Mouse (Mus musculus): ENCODE measurements at regions not wholly inside any gene's neighbourhood (a gene's known extent, or its start where the extent isn't known, plus 50 kb on each side); places are given as distances from the start of the nearest gene placed in this dataset.

DNA sequence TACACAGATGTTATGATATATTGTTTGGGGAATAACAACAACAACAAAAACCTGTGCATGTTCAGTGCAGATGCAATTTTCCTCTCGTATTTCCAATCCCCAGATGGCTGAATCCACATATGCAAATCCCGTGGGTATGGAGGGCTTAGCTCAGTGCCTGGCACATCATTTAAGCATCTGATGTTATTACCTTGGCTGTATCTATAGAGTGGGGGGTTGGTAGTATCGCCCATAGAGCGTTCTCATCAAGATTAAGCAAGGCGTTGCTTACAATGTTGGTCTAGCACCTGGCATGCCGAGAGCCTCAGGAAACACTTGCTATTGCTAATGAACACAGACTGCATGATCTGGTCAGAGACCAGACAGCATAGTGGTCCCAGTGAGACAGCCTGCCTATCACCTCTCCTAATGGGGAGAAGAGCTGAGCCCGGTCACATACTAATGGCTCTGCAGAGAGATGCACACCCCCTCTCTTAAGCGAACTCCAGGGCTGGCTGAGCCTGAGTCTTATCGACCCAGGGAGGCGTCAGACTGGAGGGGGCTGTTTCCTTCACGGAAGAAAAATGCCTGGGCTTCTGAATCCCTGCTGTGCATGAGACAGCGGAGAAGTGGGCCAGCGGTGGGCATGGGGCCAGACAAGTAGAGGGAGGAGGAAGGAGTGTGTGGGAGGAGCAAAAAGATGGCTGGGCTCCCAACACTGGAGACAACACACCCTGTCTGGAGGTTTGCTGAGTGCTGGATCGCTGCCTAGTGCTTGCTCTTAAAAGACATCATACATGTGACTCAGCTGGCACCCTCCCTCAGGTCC lies 190.9 kb upstream of the Ncam1 start:
- TF ChIP-seq NELFE (IDR thresholded peaks at IDR 0.05; ENCODE audit: low read depth, low read length) (no peak), MAX (IDR thresholded peaks at IDR 0.05; ENCODE audit: low read length) (no peak), CTCF (conservative IDR thresholded peaks at IDR 0.05 in 1 of 2, IDR thresholded peaks at IDR 0.05 in 1 of 2; ENCODE audit: low read depth in 2 of 2, low read length in 2 of 2) (no peak), USF1 (IDR thresholded peaks at IDR 0.05; ENCODE audit: low read depth, low read length) (no peak), POLR2A (IDR thresholded peaks at IDR 0.05; ENCODE audit: low read depth, low read length) (no peak), EP300 (IDR thresholded peaks at IDR 0.05; ENCODE audit: low read length) (no peak), MYC (IDR thresholded peaks at IDR 0.05; ENCODE audit: low read depth, low read length) (no peak), GABPA (IDR thresholded peaks at IDR 0.05; ENCODE audit: insufficient replicate concordance, low read depth, low read length) (no peak), BHLHE40 (IDR thresholded peaks at IDR 0.05; ENCODE audit: low read depth, low read length) (no peak), CHD2 (IDR thresholded peaks at IDR 0.05; ENCODE audit: low read length) (no peak), SMC3 (IDR thresholded peaks at IDR 0.05; ENCODE audit: low read depth, low read length) (no peak), CHD1 (IDR thresholded peaks at IDR 0.05; ENCODE audit: low read depth, low read length) (no peak), MAFK (IDR thresholded peaks at IDR 0.05; ENCODE audit: insufficient replicate concordance, low read length) (no peak), NRF1 (IDR thresholded peaks at IDR 0.05; ENCODE audit: low read depth, low read length) (no peak)

Data from CH12.LX (cell line).